Mouse (Mus musculus) midbrain, postnatal 0 days (tissue): Measurements from ENCODE around the gene Myocos. TPM values are rescaled to one million over a fixed set of nuclear protein-coding genes. Genes with fewer than 3 reads are reported as not detected.

Source experiments
- ATAC-seq: fragments of 200-750 bp; cut with Nextera tagmentation; 2 replicates; pipeline ENCODE4 v1.8.0; 2017; ENCODE audit warnings: moderate number of reproducible peaks, mild to moderate bottlenecking, moderate TSS enrichment, moderate library complexity; ENCODE audit not compliant: low FRiP score
- DNase-seq: peaks from one replicate; pipeline ENCODE4 v3.0.0-alpha.2; 2015; ENCODE audit warnings: low spot score
- H3K27ac ChIP-seq: fragments of 300-500 bp; sonication (generic); 2 replicates; pipeline ENCODE4 v1.5.1; 2014; ENCODE audit warnings: low read depth, mild to moderate bottlenecking, low read length, mixed read lengths
- H3K27me3 ChIP-seq: fragments of 300-500 bp; sonication (generic); 2 replicates; pipeline ENCODE4 v1.6.1; 2014; ENCODE audit warnings: low read length, control low read depth, mixed read lengths; ENCODE audit not compliant: insufficient read depth
- H3K36me3 ChIP-seq: fragments of 300-500 bp; sonication (generic); 2 replicates; pipeline ENCODE4 v1.6.1; 2014; ENCODE audit warnings: low read length, control low read depth, mixed read lengths; ENCODE audit not compliant: insufficient read depth
- H3K4me1 ChIP-seq: fragments of 300-500 bp; sonication (generic); 2 replicates; pipeline ENCODE4 v1.6.1; 2014; ENCODE audit warnings: mild to moderate bottlenecking, control low read depth, antibody characterized with exemption, low read length, mixed read lengths; ENCODE audit not compliant: insufficient read depth
- H3K4me2 ChIP-seq: fragments of 300-500 bp; sonication (generic); 2 replicates; pipeline ENCODE4 v1.6.1; 2014; ENCODE audit warnings: low read depth, mild to moderate bottlenecking, low read length, mixed read lengths; ENCODE audit not compliant: poor library complexity, severe bottlenecking
- H3K4me3 ChIP-seq: fragments of 300-500 bp; sonication (generic); 2 replicates; pipeline ENCODE4 v1.5.1; 2014; ENCODE audit warnings: low read depth, mild to moderate bottlenecking, low read length, moderate library complexity
- H3K9ac ChIP-seq: fragments of 300-500 bp; sonication (generic); replicated peaks from 2 replicates; pipeline ENCODE4 v1.6.1; 2014; ENCODE audit warnings: mild to moderate bottlenecking, low read length, moderate library complexity, mixed read lengths; ENCODE audit not compliant: poor library complexity, severe bottlenecking
- H3K9me3 ChIP-seq: fragments of 300-500 bp; sonication (generic); 2 replicates; pipeline ENCODE4 v1.6.1; 2016; ENCODE audit warnings: low read length, control low read depth
- CTCF ChIP-seq: IDR thresholded peaks from 2 replicates; pipeline ENCODE4 v1.5.1; 2016; ENCODE audit warnings: antibody characterized with exemption, mild to moderate bottlenecking
- WGBS: fragments of 180-500 bp; shearing (Covaris S2); extraction: QIAGEN DNeasy Blood & Tissue Kit; methylation state at CpG from one replicate; pipeline ENCODE4 v1.1.7; 2014; 5-methylcytosine and 5-hydroxymethylcytosine counted together
- polyA plus RNA-seq: library from polyadenylated mRNA; unstranded; fragments of >200 nt; fragmentation: Nextera tagmentation; extraction: Ambion mirVana; gene quantifications from 2 replicates; pipeline ENCODE4 v1.2.1, GENCODE M21; 2015
- total RNA-seq: library from RNA; depleted of rRNA; stranded (reverse); fragments of >200 nt; gene quantifications from 2 replicates; pipeline ENCODE4 v1.2.3, GENCODE M21; 2014; rRNA removed

Gene Myocos
- total RNA-seq (not detected in 2 replicates), polyA plus RNA-seq (not detected in 2 replicates)

- WGBS: 93% methylated on average over 7 of the region's 7 CpGs
These were observed at the start of gene Myocos for GRCm38 (mm10) chr1:162658119-162658518. TSS of gene Myocos (minus strand) at chr1:162658219.

DNA sequence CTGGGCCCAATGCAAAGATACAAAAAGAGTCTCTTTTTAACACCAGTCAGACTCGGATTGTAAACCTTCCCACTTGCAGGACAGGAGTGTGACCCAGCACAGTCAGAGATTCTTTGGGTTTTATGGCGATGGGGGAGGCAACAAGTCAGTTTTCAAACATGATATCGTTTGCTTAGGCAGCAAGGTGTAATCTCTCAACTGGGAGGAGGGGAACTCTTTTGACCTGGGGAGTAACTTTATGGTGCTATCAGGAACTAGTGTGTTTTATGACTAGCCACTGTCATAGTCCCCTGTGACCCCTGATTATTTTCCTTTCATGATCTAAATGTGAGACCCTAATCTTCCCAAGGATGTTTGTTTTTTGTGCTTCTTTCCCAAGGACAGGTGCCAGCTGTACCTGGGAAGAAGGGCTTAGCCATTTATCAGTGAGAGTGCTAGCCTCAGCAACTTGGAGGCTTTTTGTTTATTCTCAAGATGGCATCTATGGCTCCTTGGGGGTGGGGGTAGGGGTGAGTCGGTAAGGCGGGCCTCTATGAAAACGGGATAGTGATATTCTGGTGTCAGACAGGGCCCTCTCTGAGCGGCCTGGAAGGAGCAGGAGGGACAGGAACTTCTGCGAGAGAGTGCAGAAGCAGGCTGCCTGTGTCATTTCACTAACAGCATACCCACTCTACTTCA is 42.5 kb upstream of the Myocos start:
- H3K4me2 ChIP-seq: no peak overlapping the region
- no peak for DNase-seq
- H3K4me3 ChIP-seq: no peak overlapping the region
- H3K27me3 ChIP-seq: no peaks in the 10 kb centered on the region
- peaks cover 55% of the 10 kb centered on the region for H3K36me3 ChIP-seq
- TF ChIP-seq CTCF: no peak
- no peak for ATAC-seq
- H3K9ac ChIP-seq: no peak overlapping the region
- no peaks in the 10 kb centered on the region for H3K4me1 ChIP-seq
- H3K9me3 ChIP-seq: no peaks in the 10 kb centered on the region
- 88% methylated on average over 8 of the region's 8 CpGs for WGBS
- no peak overlapping the region for H3K27ac ChIP-seq

More at GRCm38 (mm10) chr1:162658119-162658518, at the start of gene Myocos:
- H3K4me2 ChIP-seq: no peak within 1 kb of the TSS
- TF ChIP-seq CTCF: no peak
- ATAC-seq (no peak), DNase-seq (no peak)
- H3K4me3 ChIP-seq: no peak within 1 kb of the TSS
- H3K9me3 ChIP-seq: no peaks in the 10 kb centered on the region
- H3K4me1 ChIP-seq: no peaks in the 10 kb centered on the region
- no peaks in the 10 kb centered on the region for H3K27me3 ChIP-seq
- no peak within 1 kb of the TSS for H3K9ac ChIP-seq
- no peak within 1 kb of the TSS for H3K27ac ChIP-seq
- H3K36me3 ChIP-seq: no peaks in the 10 kb centered on the region

DNA sequence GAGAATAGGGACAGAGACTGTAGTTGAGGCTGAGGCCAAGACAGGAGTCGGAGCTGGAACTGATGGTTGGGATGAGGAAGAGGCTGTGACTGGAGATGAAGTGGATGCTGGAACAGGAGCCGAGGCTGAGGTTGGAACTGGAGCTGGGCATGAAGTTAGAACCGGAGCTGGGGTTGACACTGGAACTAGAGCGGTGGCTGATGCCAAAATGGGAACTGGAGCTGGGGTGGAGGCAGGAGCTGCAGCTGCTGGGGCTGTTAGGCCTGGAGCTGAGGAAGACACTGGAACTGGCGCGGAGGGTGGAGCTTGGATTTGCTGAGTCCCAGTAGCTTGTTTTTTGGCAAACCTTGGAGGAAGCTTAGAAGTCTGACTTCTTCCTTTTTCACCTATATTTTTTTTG is 39.8 kb upstream of the Myocos start:
- WGBS: 98% methylated on average over 6 of the region's 6 CpGs
- H3K4me3 ChIP-seq: no peak overlapping the region
- H3K36me3 ChIP-seq: peaks cover 46% of the 10 kb centered on the region
- H3K27ac ChIP-seq: no peak overlapping the region
- DNase-seq (no peak), ATAC-seq (no peak)
- H3K27me3 ChIP-seq: no peaks in the 10 kb centered on the region
- H3K4me1 ChIP-seq: no peaks in the 10 kb centered on the region
- H3K9me3 ChIP-seq: no peaks in the 10 kb centered on the region
- H3K4me2 ChIP-seq: no peak overlapping the region
- no peak overlapping the region for H3K9ac ChIP-seq
- no peak for TF ChIP-seq CTCF

DNA sequence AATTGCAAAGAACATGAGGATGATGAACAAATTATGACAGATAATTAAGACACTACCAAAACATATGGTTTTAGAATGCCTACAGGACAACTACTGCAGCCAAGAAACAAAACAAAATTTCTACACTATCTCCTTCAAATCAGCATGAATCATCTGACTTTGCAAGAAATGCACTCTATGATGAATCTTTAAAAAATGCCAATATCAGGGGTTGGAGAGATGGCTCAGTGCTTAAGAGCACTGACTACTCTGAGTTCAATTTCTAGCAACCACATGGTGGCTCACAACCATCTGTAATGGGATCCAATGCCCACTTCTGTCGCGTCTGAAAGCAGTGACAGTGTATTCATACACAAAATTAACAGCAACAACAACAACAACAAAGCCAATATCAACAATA is 35.7 kb upstream of the Myocos start:
- 85% methylated on average over 2 of the region's 2 CpGs for WGBS

DNA sequence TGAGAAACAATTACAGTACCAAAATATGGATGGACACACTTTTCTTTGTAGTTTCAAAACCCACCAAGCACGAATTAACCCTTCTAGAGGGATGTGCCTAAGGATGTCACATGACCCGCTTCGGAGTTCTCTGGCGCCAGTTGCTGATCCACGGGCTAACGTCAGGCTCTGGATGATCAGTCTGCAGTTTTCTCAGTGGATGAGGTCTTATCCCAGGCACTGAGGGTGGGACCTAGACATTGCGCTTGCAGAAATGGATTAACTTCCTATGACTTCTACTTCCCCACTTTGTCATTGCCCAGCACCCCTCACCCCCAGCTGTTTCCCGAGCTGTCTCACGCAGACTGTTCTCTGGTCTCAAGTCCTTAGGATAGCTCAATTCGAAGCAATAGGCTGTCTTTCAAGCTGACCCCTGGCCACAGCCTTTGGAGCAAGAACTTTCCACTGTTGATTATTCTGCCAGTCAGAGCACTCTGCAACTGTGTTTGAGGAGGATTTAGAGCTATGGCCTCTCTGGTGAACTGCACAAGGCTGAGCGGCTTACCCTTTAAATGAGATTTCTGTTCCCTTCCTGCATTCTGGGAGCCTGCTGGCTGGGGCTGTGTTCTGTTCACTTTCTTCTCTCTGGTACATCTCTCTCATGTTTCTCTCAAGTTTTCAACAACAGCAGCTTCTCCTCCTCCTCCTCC is 7.6 kb upstream of the Myocos start:
- H3K9ac ChIP-seq: no peak overlapping the region
- no peak for TF ChIP-seq CTCF
- peak; percentile 25 for DNase-seq
- ATAC-seq: peak; percentile 80
- H3K9me3 ChIP-seq: no peaks in the 10 kb centered on the region
- no peak overlapping the region for H3K4me3 ChIP-seq
- H3K27ac ChIP-seq: no peak overlapping the region
- WGBS: 2% methylated on average over 11 of the region's 11 CpGs
- H3K27me3 ChIP-seq: no peaks in the 10 kb centered on the region
- H3K36me3 ChIP-seq: peaks cover 6% of the 10 kb centered on the region; the same call in 1 of the 2 replicates
- H3K4me1 ChIP-seq: peaks cover 4% of the 10 kb centered on the region; the same call in 1 of the 2 replicates
- H3K4me2 ChIP-seq: peak overlapping the region; percentile 42

More for the DNA sequence above, 35.7 kb upstream of the Myocos start:
- Histone ChIP-seq H3K4me2 (no peak overlapping the region), H3K27me3 (no peaks in the 10 kb centered on the region), H3K27ac (no peak overlapping the region), H3K4me1 (no peaks in the 10 kb centered on the region), H3K4me3 (no peak overlapping the region), H3K9ac (no peak overlapping the region), H3K9me3 (no peaks in the 10 kb centered on the region), H3K36me3 (peaks cover 53% of the 10 kb centered on the region)
- ATAC-seq: no peak
- DNase-seq: no peak
- TF ChIP-seq CTCF: no peak
